Mouse (Mus musculus): ENCODE data around the gene Etl4. TPM values are rescaled to one million over a fixed set of nuclear protein-coding genes. Genes with fewer than 3 reads are reported as not detected.

The Etl4 gene
- polyA plus RNA-seq, 1 experiment from 2014 or later: 12.6 TPM

- H3K4me1 ChIP-seq: peaks cover 44% of the 10 kb centered on the region
- H3K4me3 ChIP-seq: peak overlapping the region; percentile 16; the same call in 1 of the 2 replicates
- H3K27ac ChIP-seq (replicated peaks): no peak overlapping the region
- DNase-seq (ENCODE audit: low spot score): no peak
- peaks cover 10% of the 10 kb centered on the region; the same call in 1 of the 2 replicates for H3K27me3 ChIP-seq (ENCODE audit: low read depth, poor library complexity, severe bottlenecking)
- 16% methylated on average over 18 of the region's 18 CpGs for WGBS
- H3K36me3 ChIP-seq: no peaks in the 10 kb centered on the region
- H3K9me3 ChIP-seq (replicated peaks): no peaks in the 10 kb centered on the region
Measured at GRCm38 (mm10) chr2:20547686-20548624, 638.4 kb downstream of the Etl4 start.

- Histone ChIP-seq H3K4me3 (no peak overlapping the region), H3K27ac (replicated peaks) (no peak overlapping the region), H3K4me1 (peaks cover 44% of the 10 kb centered on the region), H3K36me3 (no peaks in the 10 kb centered on the region), H3K27me3 (ENCODE audit: low read depth, poor library complexity, severe bottlenecking) (peaks cover 10% of the 10 kb centered on the region; the same call in 1 of the 2 replicates), H3K9me3 (replicated peaks) (no peaks in the 10 kb centered on the region)
- DNase-seq (ENCODE audit: low spot score): no peak
- WGBS: 25% methylated on average over 5 of the region's 5 CpGs
Measured at GRCm38 (mm10) chr2:20549065-20549464, 639.5 kb downstream of the Etl4 start.

GRCm38 (mm10) chr2:20549996-20550395 lies 640.4 kb downstream of the Etl4 start:
- no peaks in the 10 kb centered on the region for H3K36me3 ChIP-seq
- DNase-seq (ENCODE audit: low spot score): no peak
- peaks cover 44% of the 10 kb centered on the region for H3K4me1 ChIP-seq
- no peak overlapping the region for H3K27ac ChIP-seq (replicated peaks)
- peaks cover 10% of the 10 kb centered on the region; the same call in 1 of the 2 replicates for H3K27me3 ChIP-seq (ENCODE audit: low read depth, poor library complexity, severe bottlenecking)
- H3K4me3 ChIP-seq: no peak overlapping the region
- WGBS: 50% methylated on average over 1 of the region's 1 CpGs
- H3K9me3 ChIP-seq (replicated peaks): no peaks in the 10 kb centered on the region

DNA sequence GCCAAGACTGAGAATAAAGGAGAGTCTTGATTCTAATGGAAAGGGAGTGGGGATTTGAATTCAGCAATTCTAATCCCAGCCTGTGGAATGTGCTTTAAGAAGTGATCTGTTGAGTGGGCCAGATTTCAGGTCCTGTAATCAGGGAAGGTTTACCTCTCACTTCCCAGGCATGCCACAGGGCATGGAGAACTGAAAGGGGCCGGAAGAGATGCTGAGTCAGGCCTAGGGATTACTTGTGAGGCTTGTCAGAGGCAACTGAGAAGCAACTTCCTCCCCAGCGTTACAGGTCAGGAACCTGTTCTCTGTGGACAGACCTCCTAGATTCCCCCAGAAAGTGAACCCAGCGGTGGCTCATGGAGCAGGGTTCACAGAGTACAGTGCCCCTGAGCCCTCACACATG lies 646.1 kb downstream of the Etl4 start:
- no peaks in the 10 kb centered on the region for H3K27me3 ChIP-seq (ENCODE audit: low read depth, poor library complexity, severe bottlenecking)
- H3K4me3 ChIP-seq: no peak overlapping the region
- no peak overlapping the region for H3K27ac ChIP-seq (replicated peaks)
- no peaks in the 10 kb centered on the region for H3K9me3 ChIP-seq (replicated peaks)
- 69% methylated on average over 3 of the region's 3 CpGs for WGBS
- no peak for DNase-seq (ENCODE audit: low spot score)
- H3K4me1 ChIP-seq: no peaks in the 10 kb centered on the region
- no peaks in the 10 kb centered on the region for H3K36me3 ChIP-seq

GRCm38 (mm10) chr2:20559083-20559482 lies 649.5 kb downstream of the Etl4 start:
- no peak overlapping the region for H3K4me3 ChIP-seq
- no peak for DNase-seq (ENCODE audit: low spot score)
- H3K36me3 ChIP-seq: no peaks in the 10 kb centered on the region
- no peak overlapping the region for H3K27ac ChIP-seq (replicated peaks)
- no peaks in the 10 kb centered on the region for H3K27me3 ChIP-seq (ENCODE audit: low read depth, poor library complexity, severe bottlenecking)
- H3K9me3 ChIP-seq (replicated peaks): no peaks in the 10 kb centered on the region
- H3K4me1 ChIP-seq: peaks cover 6% of the 10 kb centered on the region; the same call in 1 of the 2 replicates
- WGBS: 92% methylated on average over 5 of the region's 5 CpGs

- DNase-seq (ENCODE audit: low spot score): no peak
- 84% methylated on average over 2 of the region's 2 CpGs for WGBS
- H3K27me3 ChIP-seq (ENCODE audit: low read depth, poor library complexity, severe bottlenecking): no peaks in the 10 kb centered on the region
Measured at GRCm38 (mm10) chr2:20559723-20560122, 650.1 kb downstream of the Etl4 start.

DNA sequence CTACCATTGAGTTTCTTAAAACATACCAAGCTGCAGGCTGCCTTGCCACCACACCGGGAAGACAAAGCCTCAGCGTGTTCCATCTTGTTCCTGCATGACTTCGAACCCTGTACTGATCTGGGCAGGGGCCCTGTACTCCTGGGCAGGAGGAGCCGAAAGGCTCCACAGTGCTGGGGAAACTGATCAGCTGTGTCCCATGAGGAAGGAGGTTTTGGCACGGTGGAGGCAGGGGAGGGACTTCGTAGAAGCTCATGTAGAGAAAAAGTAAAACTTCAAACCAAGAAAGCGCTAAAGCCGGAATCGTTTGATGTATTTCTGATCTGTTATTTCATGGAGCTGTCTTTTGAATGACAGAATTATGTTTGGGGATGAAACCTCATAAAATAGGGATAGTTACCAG lies 651.0 kb downstream of the Etl4 start:
- Histone ChIP-seq H3K36me3 (no peaks in the 10 kb centered on the region), H3K9me3 (replicated peaks) (no peaks in the 10 kb centered on the region), H3K4me3 (no peak overlapping the region), H3K27ac (replicated peaks) (no peak overlapping the region), H3K27me3 (ENCODE audit: low read depth, poor library complexity, severe bottlenecking) (no peaks in the 10 kb centered on the region), H3K4me1 (peaks cover 6% of the 10 kb centered on the region; the same call in 1 of the 2 replicates)
- WGBS: 91% methylated on average over 9 of the region's 9 CpGs
- DNase-seq (ENCODE audit: low spot score): no peak

More at GRCm38 (mm10) chr2:20559723-20560122, 650.1 kb downstream of the Etl4 start:
- Histone ChIP-seq H3K9me3 (replicated peaks) (no peaks in the 10 kb centered on the region), H3K4me3 (no peak overlapping the region), H3K36me3 (no peaks in the 10 kb centered on the region), H3K27ac (replicated peaks) (no peak overlapping the region), H3K4me1 (peaks cover 6% of the 10 kb centered on the region; the same call in 1 of the 2 replicates)

DNA sequence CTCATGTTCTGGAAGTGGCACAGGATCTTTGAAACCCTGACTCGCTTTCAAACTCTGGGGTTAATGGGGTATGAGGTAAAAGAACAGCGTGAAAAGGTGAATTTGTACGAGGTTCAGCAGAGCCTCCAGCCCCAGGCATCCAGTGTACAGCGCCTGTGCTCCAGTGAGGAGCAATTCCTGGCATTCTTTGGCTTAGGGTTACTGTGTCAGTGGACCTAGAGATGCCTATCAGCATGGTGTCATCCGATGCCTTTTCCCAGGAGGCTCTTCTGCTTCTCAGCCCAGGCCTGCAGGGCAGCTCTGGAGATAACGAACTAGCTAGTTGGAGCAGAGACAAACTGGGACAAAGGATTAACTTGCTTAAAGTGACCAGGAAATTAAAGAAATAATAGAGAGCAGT lies 653.5 kb downstream of the Etl4 start:
- H3K4me3 ChIP-seq: no peak overlapping the region
- H3K27me3 ChIP-seq (ENCODE audit: low read depth, poor library complexity, severe bottlenecking): no peaks in the 10 kb centered on the region
- peaks cover 6% of the 10 kb centered on the region; the same call in 1 of the 2 replicates for H3K4me1 ChIP-seq
- H3K36me3 ChIP-seq: no peaks in the 10 kb centered on the region
- H3K27ac ChIP-seq (replicated peaks): no peak overlapping the region
- DNase-seq (ENCODE audit: low spot score): peak; percentile 23
- 49% methylated on average over 6 of the region's 6 CpGs for WGBS
- no peaks in the 10 kb centered on the region for H3K9me3 ChIP-seq (replicated peaks)

DNA sequence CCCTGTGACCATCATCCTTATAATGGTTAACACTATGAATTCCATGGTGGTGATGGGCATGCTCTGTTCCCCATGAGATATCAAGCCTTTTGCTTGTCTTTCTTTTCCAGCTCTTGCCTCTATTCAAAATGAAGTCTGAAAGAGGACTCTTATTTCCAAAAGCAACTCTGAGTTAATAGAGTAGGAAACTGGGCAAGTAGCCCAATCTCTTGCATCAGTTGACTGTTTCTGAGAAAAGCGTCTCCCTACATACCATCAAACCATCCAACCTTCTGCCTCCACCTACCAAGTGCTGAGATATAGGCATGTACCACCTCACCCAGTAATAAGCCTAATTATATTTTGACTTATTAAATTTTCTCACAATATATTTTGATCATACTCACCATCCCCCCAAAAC lies 658.9 kb downstream of the Etl4 start:
- Histone ChIP-seq H3K36me3 (no peaks in the 10 kb centered on the region), H3K27me3 (ENCODE audit: low read depth, poor library complexity, severe bottlenecking) (no peaks in the 10 kb centered on the region), H3K27ac (replicated peaks) (no peak overlapping the region), H3K9me3 (replicated peaks) (no peaks in the 10 kb centered on the region), H3K4me1 (no peaks in the 10 kb centered on the region), H3K4me3 (no peak overlapping the region)
- DNase-seq (ENCODE audit: low spot score): no peak
- 97% methylated on average over 1 of the region's 1 CpGs for WGBS

DNA sequence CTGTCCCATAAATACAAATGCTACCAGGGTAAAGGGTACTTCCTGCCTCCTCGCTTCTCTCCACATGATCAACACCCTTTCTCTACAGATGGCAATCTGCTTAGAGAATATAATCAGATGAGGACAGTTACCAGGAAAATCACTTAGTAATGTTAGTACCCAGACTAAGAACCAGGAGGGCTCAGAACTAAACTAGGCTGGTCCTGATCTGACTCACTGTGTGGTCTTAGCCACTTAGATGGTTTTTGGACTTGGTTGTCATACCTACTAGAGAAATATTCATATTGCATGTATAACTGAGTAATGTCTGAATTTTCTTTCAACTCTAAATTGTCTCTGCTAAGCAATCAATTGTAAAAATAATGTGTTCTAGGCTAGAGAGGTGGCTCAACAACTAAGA lies 662.4 kb downstream of the Etl4 start:
- 82% methylated on average over 1 of the region's 1 CpGs for WGBS
- H3K4me3 ChIP-seq: no peak overlapping the region
- no peak for DNase-seq (ENCODE audit: low spot score)

DNA sequence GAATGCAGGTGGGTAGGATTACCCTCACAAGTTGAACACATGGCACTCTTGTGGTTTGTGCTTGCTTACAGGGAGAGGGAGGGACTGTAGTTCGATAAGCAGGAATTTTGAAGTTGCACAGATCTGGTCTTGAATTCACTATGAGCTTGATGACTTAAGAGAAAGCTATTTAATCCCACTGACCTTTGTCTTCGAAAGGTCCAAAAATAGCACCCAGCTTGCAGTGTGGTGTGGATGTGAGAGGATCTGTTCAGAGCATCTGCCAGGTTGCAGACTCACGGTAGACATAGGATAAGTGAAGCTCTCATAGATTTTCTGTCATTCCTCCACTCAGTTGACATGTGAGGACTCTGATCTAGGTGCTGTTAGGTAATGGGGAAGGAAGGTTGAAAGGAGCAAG lies 670.8 kb downstream of the Etl4 start:
- no peaks in the 10 kb centered on the region for H3K36me3 ChIP-seq
- DNase-seq (ENCODE audit: low spot score): no peak
- no peaks in the 10 kb centered on the region for H3K27me3 ChIP-seq (ENCODE audit: low read depth, poor library complexity, severe bottlenecking)
- H3K27ac ChIP-seq (replicated peaks): no peak overlapping the region
- no peaks in the 10 kb centered on the region for H3K9me3 ChIP-seq (replicated peaks)
- no peaks in the 10 kb centered on the region for H3K4me1 ChIP-seq
- H3K4me3 ChIP-seq: no peak overlapping the region
- 92% methylated on average over 3 of the region's 3 CpGs for WGBS

More for the DNA sequence above, 662.4 kb downstream of the Etl4 start:
- H3K4me1 ChIP-seq: no peaks in the 10 kb centered on the region
- no peaks in the 10 kb centered on the region for H3K9me3 ChIP-seq (replicated peaks)
- H3K36me3 ChIP-seq: no peaks in the 10 kb centered on the region
- H3K27me3 ChIP-seq (ENCODE audit: low read depth, poor library complexity, severe bottlenecking): no peaks in the 10 kb centered on the region
- H3K27ac ChIP-seq (replicated peaks): no peak overlapping the region

DNA sequence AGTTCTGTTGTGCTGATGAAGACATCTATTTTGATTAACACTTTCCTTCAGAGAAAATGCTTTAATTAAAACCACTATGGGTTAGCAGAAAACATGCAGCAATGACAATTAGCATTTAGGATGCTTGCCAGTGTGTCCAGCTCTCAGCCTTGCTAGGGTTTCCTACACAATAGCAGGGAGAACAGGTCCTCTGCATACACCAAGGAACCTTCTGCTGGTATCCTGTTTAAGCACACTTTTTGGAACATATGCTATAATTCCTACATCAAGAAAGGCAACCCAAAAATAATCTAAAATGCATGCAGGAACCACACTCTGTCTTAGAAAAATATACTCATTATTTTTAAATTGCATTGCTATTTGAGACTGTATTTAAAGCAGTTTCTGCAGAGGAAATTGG lies 673.5 kb downstream of the Etl4 start:
- no peaks in the 10 kb centered on the region for H3K27me3 ChIP-seq (ENCODE audit: low read depth, poor library complexity, severe bottlenecking)
- H3K9me3 ChIP-seq (replicated peaks): peaks cover 5% of the 10 kb centered on the region; the same call in 1 of the 2 replicates
- no peak overlapping the region for H3K4me3 ChIP-seq
- H3K27ac ChIP-seq (replicated peaks): no peak overlapping the region
- DNase-seq (ENCODE audit: low spot score): no peak
- H3K4me1 ChIP-seq: no peaks in the 10 kb centered on the region
- no peaks in the 10 kb centered on the region for H3K36me3 ChIP-seq

GRCm38 (mm10) chr2:20583562-20584153 lies 674.1 kb downstream of the Etl4 start:
- DNase-seq (ENCODE audit: low spot score): no peak
- peaks cover 5% of the 10 kb centered on the region for H3K9me3 ChIP-seq (replicated peaks)
- 92% methylated on average over 6 of the region's 6 CpGs for WGBS
- H3K27ac ChIP-seq (replicated peaks): no peak overlapping the region
- H3K4me3 ChIP-seq: no peak overlapping the region
- no peaks in the 10 kb centered on the region for H3K36me3 ChIP-seq
- H3K27me3 ChIP-seq (ENCODE audit: low read depth, poor library complexity, severe bottlenecking): no peaks in the 10 kb centered on the region
- no peaks in the 10 kb centered on the region for H3K4me1 ChIP-seq
